Mouse (Mus musculus) C2C12 (cell line): Measurements from ENCODE around the gene Ptn. TPM values are rescaled to one million over a fixed set of nuclear protein-coding genes. Genes with fewer than 3 reads are reported as not detected.

Source experiments
- H3K27me3 ChIP-seq: one replicate; pipeline ENCODE4 v1.6.1; 2011; ENCODE audit not compliant: control insufficient read depth, insufficient read depth, insufficient read length
- H3K36me3 ChIP-seq: one replicate; pipeline ENCODE4 v1.6.1; 2011; ENCODE audit not compliant: control insufficient read depth, insufficient read depth
- H3K4me3 ChIP-seq: one replicate; pipeline ENCODE4 v1.5.1; 2011; ENCODE audit warnings: mild to moderate bottlenecking, control low read depth; ENCODE audit not compliant: poor library complexity, insufficient read depth, severe bottlenecking
- H3K79me2 ChIP-seq: one replicate; pipeline ENCODE4 v1.6.1; 2011; ENCODE audit not compliant: control insufficient read depth, insufficient read depth
- H3K79me3 ChIP-seq: one replicate; pipeline ENCODE4 v1.6.1; 2011; ENCODE audit warnings: low read depth, control low read depth
- H3ac ChIP-seq: one replicate; pipeline ENCODE3; 2011; ENCODE audit warnings: low read depth; ENCODE audit not compliant: control insufficient read depth, insufficient read length
- CEBPB ChIP-seq: IDR thresholded peaks from one replicate; pipeline ENCODE4 v1.6.1; 2011; ENCODE audit warnings: low read depth, mild to moderate bottlenecking, control low read depth, moderate library complexity
- CTCF ChIP-seq: IDR thresholded peaks from one replicate; pipeline ENCODE4 v1.5.1; 2011; ENCODE audit not compliant: control insufficient read depth, insufficient read depth, insufficient read length
- FOSL1 ChIP-seq: IDR thresholded peaks from one replicate; pipeline ENCODE4 v1.8.0; 2011; ENCODE audit warnings: mild to moderate bottlenecking, low read length; ENCODE audit not compliant: poor library complexity, insufficient read depth, severe bottlenecking
- MAX ChIP-seq: IDR thresholded peaks from one replicate; pipeline ENCODE4 v1.6.1; 2011; ENCODE audit warnings: mild to moderate bottlenecking, control low read depth
- MYOD1 ChIP-seq: IDR thresholded peaks from one replicate; pipeline ENCODE4 v1.6.1; 2011; ENCODE audit warnings: low read depth; ENCODE audit not compliant: control insufficient read depth, insufficient read length
- MYOG ChIP-seq: IDR thresholded peaks from one replicate; pipeline ENCODE4 v1.6.1; 2011; ENCODE audit not compliant: control insufficient read depth, insufficient read length; ENCODE audit errors: extremely low read depth
- USF1 ChIP-seq: IDR thresholded peaks from one replicate; pipeline ENCODE4 v1.6.1; 2011; ENCODE audit warnings: low read depth, mild to moderate bottlenecking, control low read depth, moderate library complexity
- polyA plus RNA-seq: library from polyadenylated mRNA; unstranded; fragments of >200 nt; fragmentation: generic; extraction: Trizol; gene quantifications from one replicate; pipeline ENCODE4 v1.2.1, GENCODE M21; 2012; ENCODE audit warnings: missing spikeins

The Ptn gene
- polyA plus RNA-seq, 1 experiment = 2.4 TPM

DNA sequence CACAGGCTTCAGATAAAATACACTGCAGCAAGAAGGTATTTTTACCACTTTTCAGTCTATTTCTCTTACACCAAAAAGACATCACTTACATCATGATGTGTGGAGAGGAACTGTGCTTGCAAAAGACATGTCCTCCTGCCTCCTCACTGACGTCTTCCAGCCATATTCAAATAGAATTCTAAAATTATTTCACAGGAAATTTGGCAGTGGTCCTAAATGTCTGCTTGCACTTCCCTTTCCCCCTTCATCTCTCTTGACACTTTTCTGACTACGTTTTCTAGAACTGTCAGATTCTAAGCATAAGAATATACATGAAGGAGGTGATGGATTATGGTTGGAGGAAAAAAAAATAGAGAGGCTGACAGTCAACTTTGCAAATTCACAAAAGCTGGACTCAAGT, 33.0 kb downstream of the Ptn start:
- TF ChIP-seq FOSL1 (no peak), CTCF (no peak), MYOG (no peak), CEBPB (no peak), MAX (no peak), MYOD1 (no peak), USF1 (no peak)
- Histone ChIP-seq H3K79me2 (no peaks in the 10 kb centered on the region), H3K36me3 (no peaks in the 10 kb centered on the region), H3K4me3 (no peak overlapping the region), H3K79me3 (no peaks in the 10 kb centered on the region), H3K27me3 (no peaks in the 10 kb centered on the region), H3ac (no peak overlapping the region)

DNA sequence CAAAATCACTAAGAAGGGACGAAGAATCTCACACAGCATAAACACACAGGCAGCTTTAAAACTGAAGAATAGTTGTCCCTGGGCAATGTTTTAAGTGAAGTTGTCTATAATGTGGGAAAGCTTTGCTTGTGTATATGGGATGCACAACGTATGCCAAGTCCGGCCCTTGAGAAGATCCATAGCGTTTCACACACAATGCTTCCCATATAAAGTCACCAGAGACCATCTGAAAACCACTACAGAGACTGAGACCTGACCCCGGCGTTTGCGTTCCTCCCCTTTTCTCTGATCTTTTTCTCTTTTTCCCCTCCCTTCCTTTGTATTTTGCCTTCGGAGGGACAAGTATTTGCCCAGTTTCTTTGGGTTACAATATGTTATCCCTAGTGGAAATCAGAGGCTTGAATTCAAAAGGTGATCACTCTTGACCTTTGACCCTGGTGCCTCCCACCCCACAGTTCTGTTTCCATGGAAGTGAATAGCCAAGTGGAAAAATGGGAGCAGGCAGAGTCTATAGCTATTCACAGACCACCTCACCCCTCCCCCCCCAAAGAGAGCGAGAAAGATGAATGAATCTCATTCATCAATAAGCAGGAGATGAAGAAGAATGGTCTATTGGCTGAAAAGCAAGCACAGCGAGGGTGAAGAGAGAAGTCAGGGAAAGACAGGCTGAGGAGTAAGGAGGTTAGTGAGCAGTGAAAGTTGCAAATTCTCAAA, 34.2 kb downstream of the Ptn start:
- Histone ChIP-seq H3K79me2 (no peaks in the 10 kb centered on the region), H3ac (no peak overlapping the region), H3K4me3 (no peak overlapping the region), H3K79me3 (no peaks in the 10 kb centered on the region), H3K27me3 (no peaks in the 10 kb centered on the region), H3K36me3 (no peaks in the 10 kb centered on the region)
- TF ChIP-seq MAX (no peak), FOSL1 (no peak), MYOG (no peak), CEBPB (no peak), CTCF (no peak), USF1 (no peak), MYOD1 (no peak)

DNA sequence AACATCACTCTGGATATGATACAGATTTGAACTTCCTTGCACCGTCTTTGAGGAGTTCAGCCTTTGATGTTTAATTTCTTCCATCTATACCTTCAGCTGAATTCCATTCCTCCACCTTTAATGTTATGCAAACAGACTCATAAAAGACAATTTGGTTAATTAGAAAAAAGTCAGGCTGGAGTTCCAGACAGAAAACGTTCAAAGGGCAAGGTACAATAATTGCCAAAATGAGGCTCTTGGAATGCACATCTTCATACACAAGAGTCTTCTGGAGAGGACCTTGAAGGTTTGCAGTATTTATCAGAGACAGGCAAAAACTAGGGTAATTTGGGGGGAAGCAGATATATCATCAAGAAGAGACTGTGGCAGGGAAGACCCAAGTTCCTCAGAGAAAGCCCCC, 37.5 kb downstream of the Ptn start:
- no peak overlapping the region for H3K4me3 ChIP-seq
- H3K27me3 ChIP-seq = no peaks in the 10 kb centered on the region
- no peaks in the 10 kb centered on the region for H3K79me2 ChIP-seq
- TF ChIP-seq USF1 = no peak
- no peak for TF ChIP-seq CEBPB
- TF ChIP-seq FOSL1 = no peak
- no peak for TF ChIP-seq MYOD1
- no peak for TF ChIP-seq CTCF
- no peak for TF ChIP-seq MAX
- no peak for TF ChIP-seq MYOG
- H3ac ChIP-seq = no peak overlapping the region
- no peaks in the 10 kb centered on the region for H3K36me3 ChIP-seq
- H3K79me3 ChIP-seq = no peaks in the 10 kb centered on the region

DNA sequence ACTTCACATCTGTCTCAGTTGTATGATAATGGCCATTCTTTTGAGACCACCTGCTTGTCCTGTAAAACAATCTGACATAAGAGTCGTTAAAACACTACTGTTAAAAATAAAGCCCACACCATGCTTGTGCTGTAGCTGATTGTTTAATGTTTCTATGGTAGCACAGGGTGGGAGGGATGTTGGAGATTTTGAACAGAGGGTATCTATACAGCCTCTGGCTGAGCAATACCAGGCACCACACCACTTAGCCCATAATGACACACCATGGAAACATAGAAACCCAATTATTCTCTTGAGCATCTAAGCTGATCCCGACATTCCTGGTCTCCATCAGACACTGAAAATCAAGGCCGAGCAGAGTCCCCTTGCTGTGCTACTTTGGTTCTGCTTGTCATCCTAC, 41.0 kb downstream of the Ptn start:
- no peak overlapping the region for H3ac ChIP-seq
- H3K79me2 ChIP-seq = no peaks in the 10 kb centered on the region
- no peak overlapping the region for H3K4me3 ChIP-seq
- H3K36me3 ChIP-seq = no peaks in the 10 kb centered on the region
- TF ChIP-seq CTCF (no peak), CEBPB (no peak), MYOD1 (no peak), USF1 (no peak), FOSL1 (no peak), MAX (no peak), MYOG (no peak)
- H3K27me3 ChIP-seq = no peaks in the 10 kb centered on the region
- no peaks in the 10 kb centered on the region for H3K79me3 ChIP-seq

DNA sequence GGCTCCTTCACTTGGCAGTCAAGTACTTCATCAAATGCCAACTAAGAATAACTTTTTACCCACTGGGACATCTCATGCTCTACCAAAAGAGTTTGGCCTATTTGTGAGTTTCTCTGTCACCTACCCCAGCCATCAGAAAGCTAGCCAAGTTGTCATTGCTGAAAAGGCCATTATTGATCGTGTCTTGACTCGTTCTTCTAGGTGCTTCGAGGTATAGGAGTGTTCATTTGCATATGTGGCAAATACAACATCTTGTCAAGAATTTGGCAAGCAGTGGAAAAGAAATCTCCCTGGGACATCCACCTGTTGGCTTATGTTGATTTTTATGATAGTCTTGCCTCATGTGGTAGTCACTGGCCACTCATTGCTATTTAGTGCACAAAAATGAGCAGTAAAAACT, 43.1 kb downstream of the Ptn start:
- Histone ChIP-seq H3K79me2 (no peaks in the 10 kb centered on the region), H3K36me3 (no peaks in the 10 kb centered on the region), H3K27me3 (no peaks in the 10 kb centered on the region), H3ac (no peak overlapping the region), H3K79me3 (no peaks in the 10 kb centered on the region), H3K4me3 (no peak overlapping the region)
- TF ChIP-seq MYOG (no peak), CTCF (no peak)

DNA sequence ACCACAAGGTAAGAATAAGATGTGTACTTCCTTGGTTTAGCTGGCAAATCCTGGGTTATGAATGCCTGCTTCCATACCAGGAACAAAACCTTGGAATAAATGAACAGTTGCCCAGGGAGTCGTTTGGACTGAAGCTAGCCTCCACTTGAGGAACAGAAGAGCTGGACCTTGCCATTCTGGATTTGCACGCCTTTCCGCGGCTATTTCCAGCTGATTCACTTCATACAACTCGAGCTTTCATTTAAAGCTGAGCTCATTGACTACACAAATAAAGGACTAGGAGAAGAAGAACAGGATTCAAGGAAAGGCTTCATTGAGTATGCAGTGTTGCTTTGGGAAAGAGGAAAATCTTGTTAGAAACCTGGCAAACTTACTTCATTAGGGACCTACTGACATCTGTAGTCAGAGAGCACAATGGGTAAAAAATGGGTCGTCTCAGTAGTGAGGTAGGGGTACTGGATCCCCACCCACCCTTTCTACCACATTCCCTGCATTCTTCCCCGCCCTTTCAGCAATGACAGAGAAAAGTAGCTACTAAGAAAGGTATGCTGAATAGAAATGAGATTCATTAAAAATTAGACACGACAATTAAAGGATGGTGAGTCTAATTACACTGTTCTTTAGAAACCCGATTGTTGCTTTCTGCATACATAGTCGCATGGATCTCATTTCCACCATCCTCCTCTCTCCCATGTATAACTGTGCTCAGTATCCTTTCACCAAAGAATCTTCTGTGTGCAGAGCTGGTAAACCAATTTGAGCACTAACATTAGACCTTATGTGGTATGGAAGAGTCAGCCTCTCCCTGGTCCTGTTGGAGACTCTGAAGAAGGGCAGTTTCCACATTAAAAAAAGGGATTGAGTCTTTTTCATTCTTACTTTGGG, 54.8 kb downstream of the Ptn start:
- H3K36me3 ChIP-seq = no peaks in the 10 kb centered on the region
- no peaks in the 10 kb centered on the region for H3K79me2 ChIP-seq
- no peak for TF ChIP-seq CEBPB
- no peak for TF ChIP-seq CTCF
- TF ChIP-seq MAX = no peak
- TF ChIP-seq FOSL1 = no peak
- TF ChIP-seq MYOG = no peak
- TF ChIP-seq USF1 = no peak
- TF ChIP-seq MYOD1 = no peak
- H3K4me3 ChIP-seq = no peak overlapping the region
- no peaks in the 10 kb centered on the region for H3K79me3 ChIP-seq
- H3ac ChIP-seq = no peak overlapping the region
- no peaks in the 10 kb centered on the region for H3K27me3 ChIP-seq
